Mouse (Mus musculus) spleen, postnatal 4 days (tissue): ENCODE measurements around the gene Bard1.

Source experiments
- DNase-seq, 2 experiments: peaks; one replicate each; pipeline ENCODE4 v3.0.0; 2022; ENCODE audit warnings: low spot score in 2 of 2

The Bard1 gene

DNA sequence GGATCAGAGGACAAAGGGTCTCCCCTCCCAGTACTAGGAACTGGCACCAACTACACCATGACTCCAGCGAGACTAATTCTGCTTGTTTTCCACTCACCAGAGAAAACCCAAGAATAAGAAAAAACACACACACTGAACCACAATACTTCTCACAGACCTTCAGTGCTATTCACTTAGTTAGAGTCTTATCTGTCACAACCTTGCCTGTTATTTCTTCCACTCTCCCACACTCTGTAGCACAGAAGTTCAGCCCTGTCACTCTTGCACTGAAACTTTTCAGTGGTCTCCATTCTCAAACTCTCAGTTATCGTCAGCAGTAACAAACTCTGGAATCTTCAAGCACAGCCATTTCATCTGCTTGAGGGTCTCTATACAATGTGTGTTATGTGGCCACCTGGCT is 50.2 kb downstream of the Bard1 start:
- DNase-seq: no peak

DNA sequence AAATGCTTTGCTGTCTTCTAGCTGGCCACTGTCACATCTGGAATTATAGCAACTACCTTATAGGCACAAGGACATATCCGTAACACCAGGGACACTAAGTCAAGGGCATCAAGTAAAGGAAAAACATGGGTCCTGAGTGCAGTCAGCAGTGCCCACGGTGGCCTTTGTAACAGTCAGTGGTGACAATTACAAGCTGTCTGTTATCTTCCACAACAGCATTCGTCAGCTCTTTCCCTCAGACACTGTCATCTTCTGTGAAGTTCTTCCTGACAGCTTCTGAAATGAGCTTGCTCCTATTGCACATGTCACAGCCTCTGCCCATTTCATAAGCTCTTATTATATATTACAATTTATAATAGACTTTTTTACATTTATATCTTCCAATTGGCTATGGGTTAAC is 50.7 kb downstream of the Bard1 start:
- DNase-seq: no peak

DNA sequence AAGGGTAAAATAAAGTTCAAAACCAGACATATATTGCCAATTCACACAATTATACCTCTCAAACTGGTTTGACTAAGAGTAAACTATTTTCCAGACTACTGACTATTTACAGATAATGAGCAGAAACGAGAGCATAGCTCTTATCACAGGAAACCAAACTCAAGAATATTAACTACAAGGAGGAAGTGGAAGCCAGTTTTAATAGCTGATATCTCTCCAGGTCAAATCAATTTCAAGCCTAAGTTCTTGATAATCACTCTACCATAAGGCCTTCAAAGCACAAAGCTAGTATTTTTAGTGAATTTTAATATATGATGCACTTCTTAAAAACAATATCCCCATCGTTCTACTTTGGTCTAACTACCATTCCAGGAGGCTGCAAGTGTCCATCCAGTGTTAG is 57.8 kb downstream of the Bard1 start:
- DNase-seq: no peak

DNA sequence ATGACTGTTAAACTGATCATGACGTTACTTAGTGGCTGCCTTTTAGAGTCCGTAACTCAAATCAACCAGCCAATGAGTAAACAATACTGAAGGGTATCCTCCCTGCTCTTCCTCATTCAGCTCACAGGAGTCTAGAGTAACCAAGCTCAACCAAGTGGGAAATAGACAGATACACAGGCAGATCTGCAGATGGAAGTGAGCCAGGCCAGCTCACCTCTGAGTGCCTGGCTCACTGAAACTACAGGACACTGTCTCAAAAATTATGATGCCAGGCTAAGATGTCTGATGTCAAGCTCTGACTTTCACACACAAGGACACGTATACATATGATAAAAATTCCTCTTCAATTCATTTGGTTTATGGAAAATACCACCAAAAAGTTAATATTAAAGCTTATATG is 59.0 kb downstream of the Bard1 start:
- DNase-seq: no peak

DNA sequence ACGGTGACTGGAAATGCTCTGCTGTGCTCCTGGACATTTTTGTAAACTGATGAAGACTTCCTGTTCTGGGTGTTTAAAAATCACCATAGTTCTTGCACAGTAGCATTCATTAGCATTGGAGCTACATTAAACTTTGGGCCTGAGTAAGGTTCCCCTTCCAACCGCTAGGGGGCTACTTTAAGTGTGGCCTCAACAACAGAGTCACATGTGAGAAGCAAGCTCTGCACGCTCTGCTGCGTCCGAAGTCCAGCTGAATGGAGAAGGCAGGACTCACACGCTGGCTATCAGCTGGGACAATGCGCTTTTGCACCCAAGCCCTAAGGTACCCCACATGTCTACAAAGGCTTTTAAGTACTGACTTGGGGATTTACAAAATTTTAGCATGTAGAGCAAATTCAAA is 65.9 kb downstream of the Bard1 start:
- no peak for DNase-seq

DNA sequence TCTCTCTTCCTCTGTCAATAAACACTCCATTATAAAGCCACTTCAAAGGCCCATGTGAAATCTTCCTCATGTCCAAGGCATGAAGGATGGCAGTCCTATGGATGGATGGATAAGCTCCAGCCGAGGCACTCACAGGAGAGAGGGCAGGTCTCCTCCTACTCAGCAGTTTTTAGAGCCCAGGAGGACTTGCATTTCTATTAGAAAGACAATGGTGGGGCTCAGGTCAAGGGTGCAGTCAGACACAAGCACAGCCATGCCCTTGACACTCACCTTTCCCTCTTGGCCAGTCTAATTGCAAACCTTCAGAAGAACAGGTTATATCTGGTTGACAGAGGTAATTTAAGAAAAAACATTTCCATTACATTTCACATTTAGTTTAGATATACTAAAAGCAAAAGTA is 67.4 kb downstream of the Bard1 start:
- DNase-seq: no peak

DNA sequence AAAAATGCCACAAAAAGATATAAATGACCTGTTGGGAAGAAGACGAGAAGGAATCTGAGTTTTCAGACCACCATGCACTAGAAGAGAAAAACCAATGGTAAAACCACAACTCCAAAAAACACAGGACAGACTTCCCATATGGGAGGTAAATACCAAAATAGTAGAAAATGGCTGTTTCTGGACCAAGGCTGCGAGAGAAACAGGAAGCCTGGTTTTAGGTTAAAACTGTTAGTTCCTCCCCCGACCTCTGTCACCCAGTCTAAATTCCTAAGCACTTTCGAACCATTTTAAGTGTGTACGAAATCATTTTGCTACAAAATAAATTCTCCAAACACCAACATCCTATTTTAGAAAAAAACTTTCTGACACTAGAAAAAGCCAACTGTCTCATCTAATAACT is 80.2 kb downstream of the Bard1 start:
- DNase-seq: no peak

DNA sequence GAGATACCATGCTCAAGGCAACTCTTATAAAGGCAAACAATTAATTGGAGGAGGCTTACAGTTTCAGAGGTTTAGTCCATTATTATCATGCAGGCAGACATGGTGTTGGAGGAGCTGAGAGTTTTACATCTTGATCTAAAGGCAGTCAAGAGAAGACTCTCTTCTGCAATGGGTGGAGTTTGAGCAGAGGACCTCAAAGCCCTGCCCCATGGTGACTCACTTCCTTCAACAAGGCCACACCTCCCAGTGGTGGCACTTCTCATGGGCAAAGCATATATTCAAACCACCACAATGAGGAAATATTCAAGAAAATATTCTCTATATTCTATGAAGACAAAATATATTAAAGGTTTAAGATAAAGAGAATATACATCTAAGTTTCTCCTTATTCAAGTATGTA is 88.6 kb downstream of the Bard1 start:
- no peak for DNase-seq

DNA sequence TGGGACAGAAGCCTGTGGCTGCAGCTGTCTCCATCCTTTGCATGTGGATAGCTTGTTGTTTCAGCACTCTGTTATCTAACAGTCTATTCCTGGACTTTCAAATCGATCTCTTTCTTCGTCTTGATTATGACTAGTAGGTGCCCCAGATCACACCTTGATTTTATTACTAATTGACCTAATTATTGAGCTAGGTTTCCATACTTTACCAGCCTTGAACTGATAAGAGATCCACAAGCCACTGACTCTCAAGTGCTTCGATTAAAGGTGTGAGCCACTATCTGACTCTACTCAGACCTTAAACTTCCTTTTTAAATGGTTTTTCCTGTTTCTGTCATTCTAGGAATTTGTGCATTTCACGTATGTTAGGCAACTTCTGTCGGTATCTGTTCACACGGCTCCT is 96.9 kb downstream of the Bard1 start:
- no peak for DNase-seq

DNA sequence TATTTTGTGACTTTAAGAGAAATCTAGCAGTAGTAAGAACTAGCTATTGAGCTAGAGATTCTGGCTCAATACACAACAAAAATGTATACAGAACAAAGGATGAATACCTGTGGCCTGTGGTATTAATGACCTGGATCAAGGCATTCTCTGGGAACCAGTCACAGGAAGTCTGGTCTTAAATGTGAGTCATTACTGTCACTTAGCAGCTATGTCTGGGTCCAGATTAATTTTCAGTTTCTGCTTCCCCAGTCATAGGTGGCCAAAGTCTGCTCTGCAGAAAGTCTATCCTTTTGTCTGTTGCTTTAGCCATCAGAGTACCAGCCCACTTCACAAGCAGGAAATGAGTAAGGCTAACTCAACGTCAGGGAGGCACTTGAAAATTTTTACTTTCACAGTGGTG is 98.8 kb downstream of the Bard1 start:
- DNase-seq: no peak

DNA sequence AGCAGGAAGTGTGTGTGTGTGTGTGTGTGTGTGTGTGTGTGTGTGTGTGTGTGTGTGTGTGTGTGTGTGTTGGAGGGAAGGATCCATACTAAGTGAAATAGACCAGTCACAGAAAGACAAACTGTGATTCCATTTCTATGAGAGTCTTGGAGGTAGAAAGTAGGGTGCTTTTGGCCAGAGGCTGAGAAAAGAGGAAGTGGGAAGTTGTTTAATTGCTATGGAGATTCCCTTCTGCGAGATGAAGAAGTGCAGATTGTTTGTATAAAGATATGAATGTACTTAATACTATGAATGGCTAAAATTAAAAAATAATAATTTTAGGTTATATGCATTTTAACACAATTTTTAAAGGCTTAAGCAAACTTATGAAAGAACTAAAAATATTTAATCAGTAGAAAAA is 99.2 kb downstream of the Bard1 start:
- DNase-seq: no peak

DNA sequence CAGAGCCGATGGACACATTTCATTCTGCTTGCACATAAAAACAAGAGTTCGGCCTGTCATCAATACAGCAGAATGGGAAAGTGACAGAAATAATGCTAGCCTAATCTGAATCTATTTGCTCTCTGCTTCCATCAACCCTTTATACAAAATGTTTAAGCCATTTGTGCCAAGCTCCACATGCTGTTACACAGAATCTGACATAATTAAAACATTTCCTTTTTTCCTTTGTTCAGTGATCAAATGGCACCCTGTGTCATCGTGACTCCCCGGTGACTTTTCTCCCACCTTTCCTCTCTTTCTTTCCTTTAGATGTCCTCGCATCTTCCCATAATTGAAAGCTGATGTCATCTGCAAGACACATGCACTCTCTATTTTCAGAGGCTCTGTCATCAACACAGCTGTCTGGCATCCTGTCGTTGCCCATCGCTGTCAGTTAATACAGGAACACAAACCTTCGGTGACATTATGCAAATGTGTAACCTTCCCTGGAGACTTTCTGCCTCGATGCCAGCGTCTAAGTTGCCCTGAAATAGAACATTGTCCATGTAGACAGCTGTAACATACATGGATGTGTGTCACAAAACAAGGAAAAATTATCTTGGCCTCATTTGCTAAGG is 105.5 kb downstream of the Bard1 start:
- DNase-seq: no peak

DNA sequence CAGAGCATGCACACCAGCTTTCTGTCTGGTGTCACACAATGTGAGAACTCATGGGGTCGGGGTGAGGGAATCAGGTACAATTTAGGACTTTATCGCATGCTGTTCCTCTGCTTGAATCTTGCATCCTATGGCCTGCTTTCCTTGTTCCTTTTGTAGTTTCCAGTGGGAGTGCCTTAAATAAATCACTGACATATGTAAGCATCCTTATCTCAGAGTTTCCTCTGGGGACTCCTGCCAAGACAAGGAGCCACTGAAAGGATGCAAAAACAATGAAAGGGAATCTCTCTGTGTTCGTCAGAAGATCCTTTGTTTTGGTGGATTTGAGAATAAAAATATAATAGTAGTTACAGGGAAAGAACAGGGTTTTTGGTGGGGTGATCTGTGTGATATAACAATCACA is 106.2 kb downstream of the Bard1 start:
- DNase-seq: no peak
